Mouse (Mus musculus) thymus, postnatal 25 days (tissue): ENCODE data around the gene Ppp1r14a.

Experiments
- DNase-seq: peaks from one replicate; pipeline ENCODE4 v3.0.0; 2022

The Ppp1r14a gene

GRCm38 (mm10) chr7:29288942-29289638, at the start of gene Ppp1r14a:
Gene Ppp1r14a (plus strand): TSS chr7:29289308.
- DNase-seq, result peak; percentile 86

DNA sequence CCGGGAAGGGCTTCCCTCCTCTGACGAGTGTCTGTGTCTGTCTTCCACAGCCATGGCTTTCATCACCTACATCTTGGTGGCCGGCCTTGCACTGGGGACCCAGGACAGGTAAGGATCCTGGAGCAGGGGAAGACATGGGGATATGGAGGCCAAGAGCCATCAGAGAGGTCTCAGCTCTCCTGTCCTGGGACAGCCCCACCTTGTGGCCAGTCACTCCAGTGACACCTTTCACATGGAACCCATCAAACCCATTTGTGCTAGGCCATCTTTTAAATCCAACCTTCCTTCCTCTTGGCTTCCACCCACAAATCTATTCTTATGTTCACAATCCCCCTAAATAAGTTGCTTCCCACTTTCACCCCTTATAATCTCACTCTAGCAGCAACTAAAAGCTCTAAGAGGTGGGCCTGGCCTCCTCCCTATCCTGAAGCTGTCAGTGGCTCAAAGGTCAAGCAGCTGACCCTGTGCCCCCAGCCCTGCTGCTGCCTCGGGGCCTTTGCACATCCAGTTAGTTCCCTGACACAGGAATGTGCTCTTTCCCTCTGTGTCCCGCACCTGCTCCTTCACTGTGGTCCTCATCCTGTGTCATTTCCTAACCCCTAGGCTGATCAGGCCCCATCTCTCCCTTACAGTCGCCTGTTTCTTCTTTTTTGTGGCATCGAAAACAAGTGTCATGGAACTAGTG, 44.2 kb upstream of the Ppp1r14a start:
- peak; percentile 51 for DNase-seq

GRCm38 (mm10) chr7:29246015-29246414, 43.1 kb upstream of the Ppp1r14a start:
- no peak for DNase-seq

DNA sequence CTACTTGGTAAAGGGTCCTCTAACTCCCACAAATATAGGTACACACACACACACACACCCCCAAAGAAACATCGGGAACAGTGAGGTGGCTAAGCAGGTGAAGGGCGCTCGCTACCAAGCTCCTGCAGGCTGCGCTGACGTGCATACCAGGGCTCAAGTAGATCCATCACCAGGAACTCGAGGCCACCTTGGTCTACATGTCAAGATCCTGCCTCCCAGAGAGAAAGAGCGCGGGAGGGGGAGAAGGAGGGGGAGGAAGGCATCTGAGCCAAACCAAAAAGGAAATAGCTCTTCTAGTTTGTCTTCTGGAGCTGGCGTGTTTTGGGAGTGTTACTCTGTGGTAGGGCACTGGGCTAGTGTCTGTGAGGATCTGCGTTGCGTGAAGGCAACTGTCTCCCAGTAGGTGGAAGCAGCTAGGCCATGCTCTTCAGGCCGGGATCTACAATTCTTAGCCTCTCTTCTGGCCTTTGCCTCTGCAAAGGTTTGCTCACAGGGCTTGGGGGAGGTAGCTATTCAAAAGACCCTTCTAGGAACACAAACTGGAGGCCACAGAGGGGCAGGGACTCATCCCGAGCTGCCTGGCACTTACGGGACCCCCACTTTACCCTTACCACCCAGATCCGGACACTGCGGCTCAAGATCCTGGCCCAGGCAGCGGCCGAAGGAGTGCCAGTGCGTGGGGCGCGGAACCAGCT, 42.3 kb upstream of the Ppp1r14a start:
- DNase-seq, result no peak

DNA sequence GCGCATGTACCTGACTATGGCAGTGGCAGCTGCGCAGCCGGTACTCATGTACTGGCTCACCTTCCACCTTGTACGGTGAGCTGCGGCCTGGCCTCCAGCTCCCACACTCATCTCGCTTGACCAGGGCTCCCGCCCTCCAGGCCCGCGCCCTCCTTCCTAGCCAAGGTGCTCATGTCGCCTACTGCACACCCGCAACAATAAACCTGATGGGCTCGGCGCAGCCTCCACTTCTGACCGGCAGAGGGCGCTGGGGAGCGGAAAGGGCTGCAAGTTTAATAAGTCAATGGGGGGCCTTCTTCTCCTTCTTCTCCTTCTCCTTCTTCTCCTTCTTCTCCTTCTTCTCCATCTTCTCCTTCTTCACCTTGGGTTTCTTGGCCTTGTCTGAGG, 41.8 kb upstream of the Ppp1r14a start:
- DNase-seq, result peak; percentile 90

GRCm38 (mm10) chr7:29247706-29248105, 41.4 kb upstream of the Ppp1r14a start:
- peak; percentile 28 for DNase-seq

DNA sequence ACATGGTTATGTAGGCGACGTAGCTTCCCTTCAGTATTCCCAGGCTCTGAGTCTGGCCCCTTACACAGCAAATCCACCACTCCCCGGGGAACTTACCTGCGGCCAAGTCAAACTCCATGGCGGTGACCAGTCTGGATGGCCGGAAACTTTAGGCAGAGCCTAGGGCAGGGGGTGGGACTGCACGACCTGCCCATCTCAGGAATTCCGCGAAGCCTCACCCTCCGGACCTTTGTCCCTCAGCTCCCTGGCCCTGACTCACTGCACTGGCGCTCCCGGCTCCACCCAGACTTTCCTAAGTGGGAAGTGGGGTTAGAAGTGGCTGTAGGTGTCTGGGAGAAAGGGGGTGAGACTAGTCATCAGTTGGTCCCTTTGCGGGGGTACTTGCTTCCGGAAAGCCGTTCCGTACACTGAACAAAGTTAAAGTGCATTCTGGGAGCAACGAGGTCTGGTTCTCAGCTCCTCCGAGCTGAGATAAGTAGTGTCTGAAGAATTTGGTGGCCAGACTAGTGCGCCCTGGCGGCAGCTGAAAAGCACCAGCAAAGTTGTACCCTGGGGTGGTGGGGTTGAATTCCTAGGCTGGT, 40.8 kb upstream of the Ppp1r14a start, which contains the start of gene 2200002D01Rik:
Gene 2200002D01Rik (minus strand): TSS at position 206 of the 581 bp plus-strand sequence.
- peak; percentile 48 for DNase-seq

- DNase-seq, result peak; percentile 65
Observed at GRCm38 (mm10) chr7:29251166-29251565, 37.9 kb upstream of the Ppp1r14a start.

GRCm38 (mm10) chr7:29253842-29254241, 35.3 kb upstream of the Ppp1r14a start:
- DNase-seq, result no peak

GRCm38 (mm10) chr7:29255875-29256274, 33.2 kb upstream of the Ppp1r14a start:
- DNase-seq, result no peak

- DNase-seq, result no peak
Observed at GRCm38 (mm10) chr7:29257368-29257767, 31.7 kb upstream of the Ppp1r14a start.

DNA sequence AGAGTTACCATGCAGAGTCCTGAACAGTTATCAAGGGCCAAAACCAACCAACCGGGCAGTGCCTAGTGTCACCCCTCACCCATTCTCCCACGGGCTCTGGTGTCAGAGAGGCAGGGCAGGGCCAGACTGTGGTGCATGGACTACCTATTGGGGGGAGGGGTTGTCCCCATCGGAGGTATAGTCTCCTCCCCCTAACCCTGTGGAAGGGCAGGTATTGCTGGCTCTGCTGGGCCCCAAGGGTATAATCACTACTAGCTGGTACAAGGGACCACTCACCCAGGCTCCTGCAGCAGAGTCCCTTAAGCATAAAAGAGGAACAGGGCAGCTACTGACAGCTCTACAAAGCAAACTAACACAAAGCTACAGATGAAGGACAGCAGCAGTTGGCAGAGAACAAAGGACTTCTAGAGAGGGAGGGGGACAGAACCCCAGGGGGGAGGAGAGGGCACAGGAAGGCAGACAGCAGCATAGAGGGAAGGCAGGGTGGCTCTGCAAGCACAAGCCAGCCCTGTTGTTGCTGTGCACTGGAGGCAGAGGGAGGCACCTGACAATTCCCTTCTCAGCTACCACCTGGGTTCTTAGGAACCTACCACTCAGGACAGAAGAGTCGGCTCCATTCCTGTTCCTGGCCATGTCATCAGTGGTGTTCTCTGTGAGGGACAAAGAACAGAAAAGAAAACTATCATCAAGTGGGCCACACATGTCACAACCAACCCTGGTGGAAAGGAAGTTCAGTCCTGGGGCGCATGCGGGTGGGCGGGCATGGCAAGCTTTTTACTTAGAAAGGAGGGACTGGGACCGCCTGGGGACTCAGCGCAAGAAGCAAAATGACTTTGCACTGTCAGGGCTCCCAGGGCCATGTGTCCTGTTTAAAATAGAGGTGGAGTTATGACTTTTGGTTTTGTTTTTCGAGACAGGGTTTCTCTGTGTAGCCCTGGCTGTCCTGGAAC, 29.1 kb upstream of the Ppp1r14a start:
- DNase-seq, result peak; percentile 50

- no peak for DNase-seq
Observed at GRCm38 (mm10) chr7:29262151-29262550, 27.0 kb upstream of the Ppp1r14a start.

DNA sequence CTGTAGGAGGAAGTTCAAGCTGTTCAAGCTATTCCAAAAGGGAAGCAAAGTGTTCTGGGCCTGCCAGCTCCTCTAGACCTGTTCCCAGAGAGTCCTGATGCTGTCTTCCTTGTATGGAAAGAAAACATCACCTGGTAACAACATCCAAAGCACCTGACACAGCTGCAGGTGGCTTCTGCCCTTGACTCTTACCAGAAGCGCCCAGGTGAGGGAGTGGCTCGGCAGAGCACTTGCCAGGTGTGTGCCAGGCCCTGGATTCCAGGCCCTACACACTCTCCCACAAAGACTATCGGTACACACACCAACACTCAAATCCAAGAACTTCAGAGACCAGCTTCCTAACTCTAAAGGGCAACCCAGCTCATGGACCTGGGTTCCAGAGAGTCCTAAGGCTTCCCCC, 25.3 kb upstream of the Ppp1r14a start:
- DNase-seq, result no peak

DNA sequence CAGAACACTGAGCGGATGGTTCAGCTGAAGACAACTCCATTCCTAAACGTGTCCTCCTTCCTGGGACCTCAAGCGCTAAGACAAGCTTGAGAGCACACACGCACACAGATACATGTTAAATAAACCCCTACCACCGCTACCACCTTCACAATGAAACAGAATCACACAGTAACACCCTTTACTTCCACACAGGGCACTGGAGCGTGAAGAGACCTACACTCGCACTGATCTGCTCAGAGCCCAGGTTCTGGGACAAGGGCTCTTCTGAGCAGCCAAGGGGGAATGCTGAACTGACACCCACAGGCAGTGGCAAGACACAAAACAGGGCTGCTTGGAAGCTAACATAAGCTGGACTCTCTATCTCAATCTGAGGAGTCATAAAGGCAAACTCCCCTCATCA, 23.5 kb upstream of the Ppp1r14a start:
- no peak for DNase-seq

- DNase-seq, result no peak
Observed at GRCm38 (mm10) chr7:29266931-29267330, 22.2 kb upstream of the Ppp1r14a start.

DNA sequence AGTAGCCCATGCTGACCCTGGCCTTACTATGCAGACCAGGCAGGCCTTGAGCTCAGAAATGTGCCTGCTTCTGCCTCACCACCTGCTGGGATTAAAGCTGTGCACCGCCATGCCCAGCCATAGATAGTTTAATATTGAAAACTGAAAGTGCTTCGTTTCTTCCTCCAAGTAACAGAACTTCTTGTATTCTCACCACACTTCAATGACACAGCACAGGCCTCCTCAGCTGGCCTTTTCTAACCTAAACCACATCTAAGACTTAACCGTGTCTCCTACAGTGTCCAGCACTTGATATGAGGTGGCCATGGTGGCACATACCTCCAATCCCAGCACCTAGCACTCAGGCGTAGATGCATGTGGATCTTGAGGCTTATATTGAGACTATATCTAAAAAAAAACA, 18.7 kb upstream of the Ppp1r14a start:
- no peak for DNase-seq

GRCm38 (mm10) chr7:29271687-29272465, 17.2 kb upstream of the Ppp1r14a start:
- DNase-seq, result no peak

GRCm38 (mm10) chr7:29276715-29277114, 12.4 kb upstream of the Ppp1r14a start:
- DNase-seq, result no peak

DNA sequence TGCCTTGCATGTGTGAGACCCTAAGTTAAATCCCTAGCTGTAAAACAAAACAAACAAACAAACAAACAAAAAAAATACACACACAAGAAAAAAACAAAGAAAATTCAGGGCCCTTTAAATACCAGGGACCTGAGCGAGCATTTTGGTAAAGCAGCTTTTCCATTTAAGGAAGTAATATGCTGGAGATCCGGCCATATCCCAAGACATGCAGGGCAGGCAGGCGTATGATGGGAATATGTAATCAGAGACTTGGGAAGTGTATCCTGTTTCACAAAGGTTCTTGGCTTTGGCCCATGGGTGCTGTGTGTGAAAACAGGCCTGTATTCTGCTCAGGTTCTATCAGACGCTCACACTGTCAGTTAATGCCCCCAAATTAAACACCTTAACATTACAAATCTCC, 11.6 kb upstream of the Ppp1r14a start:
- DNase-seq, result no peak

DNA sequence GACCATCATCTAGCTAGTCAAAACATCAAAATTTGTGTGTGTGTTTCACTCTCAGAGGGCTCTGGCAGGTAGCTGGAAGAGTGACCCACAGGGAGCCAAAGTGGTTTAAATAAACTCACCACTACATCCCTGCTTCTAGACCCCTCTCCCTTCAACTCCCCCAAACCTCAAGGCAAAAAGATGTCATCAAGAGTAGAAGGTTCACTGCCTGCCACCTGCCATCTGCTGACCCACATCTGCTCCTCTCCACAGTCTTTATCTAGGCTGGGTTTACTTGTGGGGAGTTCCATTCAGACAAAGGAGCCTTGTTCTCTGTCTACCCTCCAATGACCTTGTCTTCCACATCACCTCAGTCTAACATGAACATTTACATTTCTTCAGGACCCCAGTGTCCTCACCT, 9.8 kb upstream of the Ppp1r14a start:
- DNase-seq, result peak; percentile 43
